Mouse (Mus musculus): ENCODE data around the gene Gm5114. TPM values are rescaled to one million over a fixed set of nuclear protein-coding genes. Genes with fewer than 3 reads are reported as not detected.
"Not testable (repeated sequence)": the region's sequence is repeated elsewhere in the genome, so short reads cannot be mapped to it uniquely, and the experiment has no call there.

The Gm5114 gene
- not detected in 2 replicates for polyA plus RNA-seq (2012; ENCODE audit: insufficient read depth, insufficient read length, low replicate concordance, missing spikeins)

DNA sequence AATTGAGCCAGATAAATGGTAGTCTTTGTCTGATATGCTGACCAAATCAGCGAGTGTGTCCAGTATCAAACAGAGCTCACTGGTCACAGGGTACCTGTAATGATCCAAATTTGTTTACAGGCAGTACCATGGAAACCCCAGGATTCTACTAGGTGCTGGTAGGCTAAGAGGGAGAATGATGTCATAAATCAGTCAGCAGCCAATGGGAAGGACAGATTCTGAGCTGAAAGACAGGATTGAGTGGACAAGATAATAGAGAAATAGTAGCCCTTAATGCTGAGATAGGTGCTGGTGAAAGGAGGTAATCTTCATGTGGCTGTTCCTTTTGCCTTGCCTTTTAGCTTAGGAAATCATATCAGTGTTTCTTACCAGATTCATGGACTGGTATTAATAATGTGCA, at the start of gene Gm5114:
TSS of gene Gm5114 (minus strand) at position 101 of the 400 bp plus-strand sequence.
- H3K4me1 ChIP-seq (ENCODE audit: control insufficient read depth, insufficient read depth, low read length); H3K4me3 ChIP-seq (ENCODE audit: insufficient read depth, low read depth, low read length); H3K27ac ChIP-seq (ENCODE audit: insufficient read depth, low read depth, low read length): not testable (repeated sequence)
- 50% methylated on average over 1 of the region's 1 CpGs for WGBS

DNA sequence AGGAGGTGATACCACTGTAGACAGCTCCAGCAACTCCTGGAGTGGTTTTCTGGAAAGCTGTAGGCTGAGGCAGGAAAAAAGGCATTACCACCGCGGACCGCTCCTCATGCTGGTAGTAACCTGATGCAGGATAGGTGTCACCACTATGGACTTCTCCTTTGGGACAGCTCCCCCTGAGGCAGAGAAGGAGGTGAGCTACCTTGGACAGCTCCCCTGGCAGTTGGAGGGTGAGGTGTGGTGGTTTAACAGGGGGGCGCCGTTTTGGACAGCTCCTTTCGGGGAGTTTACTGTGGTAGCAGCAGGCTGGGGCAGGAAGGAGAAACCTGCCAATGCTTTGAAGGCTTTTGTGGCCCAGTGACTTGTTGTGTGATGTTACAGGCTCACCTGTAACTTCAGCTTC, 42.8 kb upstream of the Gm5114 start:
- Histone ChIP-seq H3K4me3 (ENCODE audit: insufficient read depth, low read depth, low read length) (no peak overlapping the region), H3K4me1 (ENCODE audit: control insufficient read depth, insufficient read depth, low read length) (peaks cover 3% of the 10 kb centered on the region; the same call in 1 of the 2 replicates), H3K27ac (ENCODE audit: insufficient read depth, low read depth, low read length) (no peak overlapping the region)
- 43% methylated on average over 6 of the region's 6 CpGs for WGBS
- no peak for TF ChIP-seq POLR2A (IDR thresholded peaks at IDR 0.05; ENCODE audit: insufficient read depth, low read depth, low read length)
- no peak for TF ChIP-seq CTCF (IDR thresholded peaks at IDR 0.05; ENCODE audit: insufficient read depth, low read depth, low read length)

DNA sequence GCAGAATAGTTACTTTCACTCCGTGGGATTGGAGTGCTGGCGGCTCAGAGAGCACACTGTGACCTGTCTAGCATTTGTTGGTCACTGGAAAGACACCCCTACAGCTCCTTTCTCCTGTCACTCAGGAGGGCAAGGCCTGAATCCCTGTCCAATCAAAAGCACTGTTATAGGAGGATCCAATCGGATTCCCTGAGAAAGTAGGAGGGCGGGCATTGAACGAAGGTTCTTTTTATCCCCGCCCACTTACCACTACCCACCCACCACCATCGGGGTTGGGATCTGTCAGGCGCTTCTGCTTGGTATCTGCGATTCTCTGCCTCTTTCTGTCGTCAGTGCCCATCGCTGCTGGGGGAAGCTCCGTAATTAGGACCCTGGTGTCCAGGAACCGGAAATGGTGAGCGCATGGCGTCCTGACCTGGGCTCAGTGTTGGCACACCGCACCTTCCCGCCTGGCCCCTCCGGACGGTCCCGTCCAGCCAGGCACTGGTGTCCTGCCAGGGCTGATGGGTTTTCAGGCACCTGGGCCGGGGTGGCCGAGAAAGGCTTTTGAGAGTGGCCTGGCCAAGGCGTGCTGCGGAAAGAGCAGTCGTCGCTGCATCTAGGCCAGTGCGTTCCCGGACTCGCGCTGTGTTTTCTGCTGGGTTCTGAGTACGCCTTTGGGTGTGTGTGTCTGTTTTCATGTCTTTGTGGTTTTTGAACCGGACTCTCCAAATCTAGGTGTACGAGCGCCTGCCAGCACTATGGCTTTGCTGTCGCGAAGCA, 36.5 kb upstream of the Gm5114 start:
- Histone ChIP-seq H3K27ac (ENCODE audit: insufficient read depth, low read depth, low read length) (peak overlapping the region; percentile 67; the same call in 1 of the 2 replicates), H3K4me1 (ENCODE audit: control insufficient read depth, insufficient read depth, low read length) (peaks cover 3% of the 10 kb centered on the region; the same call in 1 of the 2 replicates), H3K4me3 (ENCODE audit: insufficient read depth, low read depth, low read length) (peak overlapping the region; percentile 97)
- TF ChIP-seq POLR2A (IDR thresholded peaks at IDR 0.05; ENCODE audit: insufficient read depth, low read depth, low read length) (peak; percentile 46; the same call in 1 of the 2 replicates), CTCF (IDR thresholded peaks at IDR 0.05; ENCODE audit: insufficient read depth, low read depth, low read length) (no peak)
- under 1% methylated on average over 36 of the region's 36 CpGs for WGBS

DNA sequence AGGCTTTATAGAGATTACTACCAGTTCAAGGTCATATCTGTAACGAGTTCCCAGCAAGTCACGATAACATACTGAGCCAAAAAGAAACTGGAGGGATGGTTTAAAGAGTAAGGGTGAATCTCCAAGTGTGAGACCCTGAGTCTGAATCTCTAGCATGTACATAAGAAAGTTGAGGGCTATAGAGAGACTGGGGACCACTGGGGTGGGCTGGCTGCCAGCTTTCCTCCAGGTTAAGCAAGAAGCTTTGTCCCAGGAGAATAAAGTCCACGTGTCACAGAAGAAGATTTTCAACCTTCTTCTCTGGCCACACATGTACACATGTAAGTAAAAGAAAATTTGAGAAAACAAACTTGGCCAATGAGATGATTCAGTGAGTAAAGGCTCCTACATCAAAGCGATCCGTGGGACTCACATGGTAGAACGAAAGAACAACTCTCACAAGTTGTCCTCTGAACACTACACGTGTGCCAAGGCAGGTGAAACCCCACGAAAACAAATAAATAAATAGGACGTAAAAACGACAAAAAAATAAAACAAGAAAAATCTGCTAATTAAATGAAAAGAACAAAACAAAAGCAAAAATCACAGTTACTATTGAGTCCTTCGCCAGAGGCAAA, 35.8 kb upstream of the Gm5114 start:
- H3K27ac ChIP-seq (ENCODE audit: insufficient read depth, low read depth, low read length) = peak overlapping the region; percentile 28; the same call in 1 of the 2 replicates
- H3K4me1 ChIP-seq (ENCODE audit: control insufficient read depth, insufficient read depth, low read length) = peaks cover 3% of the 10 kb centered on the region; the same call in 1 of the 2 replicates
- WGBS = 36% methylated on average over 11 of the region's 11 CpGs
- TF ChIP-seq CTCF (IDR thresholded peaks at IDR 0.05; ENCODE audit: insufficient read depth, low read depth, low read length) (no peak), POLR2A (IDR thresholded peaks at IDR 0.05; ENCODE audit: insufficient read depth, low read depth, low read length) (no peak)
- H3K4me3 ChIP-seq (ENCODE audit: insufficient read depth, low read depth, low read length) = peak overlapping the region; percentile 97

DNA sequence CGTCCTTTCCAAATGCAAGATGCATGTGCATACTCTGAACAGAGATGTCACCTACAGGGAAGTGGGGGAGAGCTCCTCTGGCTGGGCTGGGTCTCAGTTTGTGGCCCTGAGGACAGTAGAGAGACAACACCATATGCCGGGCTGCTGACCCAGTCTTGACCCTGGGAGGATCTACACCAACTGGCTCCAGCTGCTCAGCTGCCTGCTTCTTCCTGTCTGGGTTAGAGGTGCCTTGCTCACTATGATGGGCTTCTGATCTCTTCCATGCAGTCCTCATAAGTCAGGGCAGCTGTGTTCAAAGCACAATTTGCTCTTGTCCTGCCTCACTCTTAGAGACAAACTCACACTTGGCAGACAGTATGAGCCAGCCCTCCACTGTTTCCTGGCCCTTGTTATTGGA, 28.3 kb upstream of the Gm5114 start:
- WGBS = 68% methylated on average over 2 of the region's 2 CpGs
- no peak for TF ChIP-seq CTCF (IDR thresholded peaks at IDR 0.05; ENCODE audit: insufficient read depth, low read depth, low read length)
- TF ChIP-seq POLR2A (IDR thresholded peaks at IDR 0.05; ENCODE audit: insufficient read depth, low read depth, low read length) = no peak
- Histone ChIP-seq H3K4me1 (ENCODE audit: control insufficient read depth, insufficient read depth, low read length) (no peaks in the 10 kb centered on the region), H3K4me3 (ENCODE audit: insufficient read depth, low read depth, low read length) (no peak overlapping the region), H3K27ac (ENCODE audit: insufficient read depth, low read depth, low read length) (no peak overlapping the region)

DNA sequence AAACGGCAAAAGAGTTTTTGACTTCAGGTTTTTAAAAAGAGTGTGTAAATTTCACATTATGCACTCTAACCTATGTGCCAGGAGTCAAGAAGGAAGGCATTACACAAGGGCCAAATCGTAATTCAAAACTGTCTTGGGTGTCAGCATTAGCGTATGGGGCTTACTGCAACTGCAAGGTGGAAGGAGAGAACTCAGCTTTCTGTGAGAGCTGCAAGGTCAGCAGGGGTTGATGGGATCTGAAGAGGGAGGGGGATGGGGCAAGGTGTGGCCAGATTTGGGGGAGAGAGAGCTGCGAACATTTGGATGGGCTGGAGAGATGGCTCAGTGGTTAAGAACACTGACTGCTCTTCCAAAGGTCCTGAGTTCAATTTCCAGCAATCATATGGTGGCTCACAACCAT, 27.4 kb upstream of the Gm5114 start:
- TF ChIP-seq POLR2A (IDR thresholded peaks at IDR 0.05; ENCODE audit: insufficient read depth, low read depth, low read length) (no peak), CTCF (IDR thresholded peaks at IDR 0.05; ENCODE audit: insufficient read depth, low read depth, low read length) (no peak)
- Histone ChIP-seq H3K4me1 (ENCODE audit: control insufficient read depth, insufficient read depth, low read length) (no peaks in the 10 kb centered on the region), H3K27ac (ENCODE audit: insufficient read depth, low read depth, low read length) (no peak overlapping the region), H3K4me3 (ENCODE audit: insufficient read depth, low read depth, low read length) (no peak overlapping the region)
- WGBS = 80% methylated on average over 4 of the region's 4 CpGs

Other genes with a start within 250 kb of the Gm5114 start
- gene Zfp619, start 104.6 kb upstream of the Gm5114 start, polyA plus RNA-seq (2012; ENCODE audit: insufficient read depth, insufficient read length, low replicate concordance, missing spikeins) = not detected in 2 replicates

Measured in olfactory bulb, adult 2 months (tissue).